Mouse (Mus musculus) heart, embryonic 10.5 days (tissue): ENCODE results near the gene Dnah17. TPM values are rescaled to one million over a fixed set of nuclear protein-coding genes. Genes with fewer than 3 reads are reported as not detected.

Experiments used
- DNase-seq: peaks from one replicate; pipeline ENCODE4 v3.0.0-alpha.2; 2017; ENCODE audit warnings: low spot score
- H3K27ac ChIP-seq: fragments of 300-500 bp; sonication (generic); 2 replicates; pipeline ENCODE4 v1.5.1; 2016; ENCODE audit warnings: mild to moderate bottlenecking
- H3K27me3 ChIP-seq: fragments of 300-500 bp; sonication (generic); 2 replicates; pipeline ENCODE4 v1.6.1; 2016; ENCODE audit warnings: mild to moderate bottlenecking; ENCODE audit not compliant: poor library complexity, insufficient read depth, severe bottlenecking
- H3K36me3 ChIP-seq: fragments of 300-500 bp; sonication (generic); 2 replicates; pipeline ENCODE4 v1.6.1; 2016; ENCODE audit warnings: mild to moderate bottlenecking, moderate library complexity
- H3K4me1 ChIP-seq: fragments of 300-500 bp; sonication (generic); 2 replicates; pipeline ENCODE4 v1.6.1; 2016; ENCODE audit warnings: mild to moderate bottlenecking
- H3K4me3 ChIP-seq: fragments of 300-500 bp; sonication (generic); 2 replicates; pipeline ENCODE4 v1.5.1; 2016; ENCODE audit warnings: mild to moderate bottlenecking, moderate library complexity
- H3K9me3 ChIP-seq: fragments of 300-500 bp; sonication (generic); 2 replicates; pipeline ENCODE4 v1.6.1; 2016; ENCODE audit warnings: mild to moderate bottlenecking, moderate library complexity
- WGBS: fragments of 180-500 bp; shearing (Covaris S2); methylation state at CpG from one replicate; pipeline ENCODE4 v1.1.7; 2016; 5-methylcytosine and 5-hydroxymethylcytosine counted together
- polyA plus RNA-seq: library from polyadenylated mRNA; unstranded; fragments of >200 nt; fragmentation: Nextera tagmentation; extraction: Ambion mirVana; gene quantifications from 2 replicates; pipeline ENCODE4 v1.2.1, GENCODE M21; 2016

The Dnah17 gene
- polyA plus RNA-seq, 1 experiment from 2014 or later = 0.14 TPM

DNA sequence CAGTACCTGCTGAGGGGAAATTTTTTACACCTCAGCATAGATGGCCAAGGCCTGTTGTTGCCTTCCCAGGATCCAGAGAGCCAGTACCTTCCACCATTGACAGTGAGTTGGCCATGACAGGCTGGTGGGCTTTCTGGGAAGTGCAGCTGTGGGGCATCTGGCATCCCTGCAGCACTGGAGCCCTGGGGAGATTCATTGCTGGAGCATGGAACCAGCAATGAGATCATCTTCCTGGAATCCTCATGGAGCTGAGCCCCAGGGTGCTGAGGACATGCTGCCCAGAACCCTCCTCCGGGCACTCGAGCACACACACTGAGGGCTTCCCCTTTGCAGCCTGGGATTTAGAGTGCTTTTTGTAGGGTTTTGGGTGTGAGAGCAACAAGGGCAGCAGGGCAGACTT, 135.2 kb downstream of the Dnah17 start:
- no peak for DNase-seq
- Histone ChIP-seq H3K27me3 (no peaks in the 10 kb centered on the region), H3K4me1 (peaks cover 88% of the 10 kb centered on the region), H3K9me3 (no peaks in the 10 kb centered on the region), H3K36me3 (peaks cover 16% of the 10 kb centered on the region), H3K27ac (peak overlapping the region; percentile 38; the same call in 1 of the 2 replicates), H3K4me3 (no peak overlapping the region)
- WGBS = 40% methylated on average over 2 of the region's 2 CpGs

GRCm38 (mm10) chr11:117994250-117995057, 136.0 kb downstream of the Dnah17 start:
- Histone ChIP-seq H3K27me3 (no peaks in the 10 kb centered on the region), H3K4me1 (peaks cover 88% of the 10 kb centered on the region), H3K4me3 (no peak overlapping the region), H3K9me3 (no peaks in the 10 kb centered on the region), H3K36me3 (peaks cover 10% of the 10 kb centered on the region; the same call in 1 of the 2 replicates), H3K27ac (peak overlapping the region; percentile 38)
- no peak for DNase-seq
- 65% methylated on average over 9 of the region's 9 CpGs for WGBS

- DNase-seq = no peak
- H3K4me1 ChIP-seq = peaks cover 80% of the 10 kb centered on the region
- H3K9me3 ChIP-seq = no peaks in the 10 kb centered on the region
- H3K27me3 ChIP-seq = no peaks in the 10 kb centered on the region
- peak overlapping the region; percentile 56 for H3K27ac ChIP-seq
- WGBS = 68% methylated on average over 14 of the region's 14 CpGs
- no peak overlapping the region for H3K4me3 ChIP-seq
- peaks cover 7% of the 10 kb centered on the region; the same call in 1 of the 2 replicates for H3K36me3 ChIP-seq
Measured at GRCm38 (mm10) chr11:117993190-117994175, 137.0 kb downstream of the Dnah17 start.

GRCm38 (mm10) chr11:117991502-117992470, 138.6 kb downstream of the Dnah17 start:
- H3K36me3 ChIP-seq = no peaks in the 10 kb centered on the region
- peak overlapping the region; percentile 16; the same call in 1 of the 2 replicates for H3K27ac ChIP-seq
- no peak for DNase-seq
- H3K4me3 ChIP-seq = no peak overlapping the region
- peaks cover 87% of the 10 kb centered on the region for H3K4me1 ChIP-seq
- 55% methylated on average over 9 of the region's 9 CpGs for WGBS
- no peaks in the 10 kb centered on the region for H3K27me3 ChIP-seq
- H3K9me3 ChIP-seq = no peaks in the 10 kb centered on the region

- DNase-seq = no peak
- Histone ChIP-seq H3K27ac (peak overlapping the region; percentile 37; the same call in 1 of the 2 replicates), H3K4me3 (peak overlapping the region; percentile 18; the same call in 1 of the 2 replicates), H3K27me3 (no peaks in the 10 kb centered on the region), H3K36me3 (no peaks in the 10 kb centered on the region), H3K9me3 (no peaks in the 10 kb centered on the region), H3K4me1 (peaks cover 76% of the 10 kb centered on the region)
- 49% methylated on average over 10 of the region's 10 CpGs for WGBS
Measured at GRCm38 (mm10) chr11:117989926-117990325, 140.5 kb downstream of the Dnah17 start.

DNA sequence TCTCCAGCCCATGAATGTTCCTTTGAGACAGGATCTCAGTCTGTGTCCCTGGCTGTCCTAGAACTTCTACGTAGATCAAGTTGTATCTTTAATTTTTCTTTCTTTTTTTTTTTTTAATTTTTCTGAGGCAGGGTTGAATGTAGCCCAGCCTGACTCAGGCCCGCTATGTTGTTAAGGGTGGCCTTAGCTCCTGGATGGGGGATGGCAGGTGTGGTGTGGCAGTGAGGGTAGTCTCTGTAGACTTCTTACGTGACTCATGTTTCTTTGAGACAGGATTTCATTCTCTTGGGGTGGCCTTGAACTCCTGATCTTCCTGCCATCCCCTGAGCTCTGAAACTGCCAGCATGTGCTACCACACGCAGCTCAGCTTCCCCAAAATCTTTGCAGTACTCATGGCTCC, 141.2 kb downstream of the Dnah17 start:
- Histone ChIP-seq H3K27ac (peak overlapping the region; percentile 37; the same call in 1 of the 2 replicates), H3K9me3 (no peaks in the 10 kb centered on the region), H3K4me1 (peaks cover 70% of the 10 kb centered on the region), H3K4me3 (no peak overlapping the region), H3K36me3 (no peaks in the 10 kb centered on the region), H3K27me3 (no peaks in the 10 kb centered on the region)
- no peak for DNase-seq
- 90% methylated on average over 4 of the region's 4 CpGs for WGBS

- 63% methylated on average over 4 of the region's 4 CpGs for WGBS
- Histone ChIP-seq H3K9me3 (no peaks in the 10 kb centered on the region), H3K27me3 (no peaks in the 10 kb centered on the region), H3K4me3 (peak overlapping the region; percentile 100), H3K4me1 (peaks cover 57% of the 10 kb centered on the region), H3K36me3 (no peaks in the 10 kb centered on the region), H3K27ac (no peak overlapping the region)
- DNase-seq = no peak
Measured at GRCm38 (mm10) chr11:117987968-117988367, 142.5 kb downstream of the Dnah17 start.

- Histone ChIP-seq H3K4me3 (peak overlapping the region; percentile 100), H3K9me3 (no peaks in the 10 kb centered on the region), H3K4me1 (peaks cover 53% of the 10 kb centered on the region), H3K27ac (peak overlapping the region; percentile 92), H3K27me3 (no peaks in the 10 kb centered on the region), H3K36me3 (no peaks in the 10 kb centered on the region)
- DNase-seq = no peak
- under 1% methylated on average over 32 of the region's 32 CpGs for WGBS
Measured at GRCm38 (mm10) chr11:117987032-117987451, 143.4 kb downstream of the Dnah17 start.

DNA sequence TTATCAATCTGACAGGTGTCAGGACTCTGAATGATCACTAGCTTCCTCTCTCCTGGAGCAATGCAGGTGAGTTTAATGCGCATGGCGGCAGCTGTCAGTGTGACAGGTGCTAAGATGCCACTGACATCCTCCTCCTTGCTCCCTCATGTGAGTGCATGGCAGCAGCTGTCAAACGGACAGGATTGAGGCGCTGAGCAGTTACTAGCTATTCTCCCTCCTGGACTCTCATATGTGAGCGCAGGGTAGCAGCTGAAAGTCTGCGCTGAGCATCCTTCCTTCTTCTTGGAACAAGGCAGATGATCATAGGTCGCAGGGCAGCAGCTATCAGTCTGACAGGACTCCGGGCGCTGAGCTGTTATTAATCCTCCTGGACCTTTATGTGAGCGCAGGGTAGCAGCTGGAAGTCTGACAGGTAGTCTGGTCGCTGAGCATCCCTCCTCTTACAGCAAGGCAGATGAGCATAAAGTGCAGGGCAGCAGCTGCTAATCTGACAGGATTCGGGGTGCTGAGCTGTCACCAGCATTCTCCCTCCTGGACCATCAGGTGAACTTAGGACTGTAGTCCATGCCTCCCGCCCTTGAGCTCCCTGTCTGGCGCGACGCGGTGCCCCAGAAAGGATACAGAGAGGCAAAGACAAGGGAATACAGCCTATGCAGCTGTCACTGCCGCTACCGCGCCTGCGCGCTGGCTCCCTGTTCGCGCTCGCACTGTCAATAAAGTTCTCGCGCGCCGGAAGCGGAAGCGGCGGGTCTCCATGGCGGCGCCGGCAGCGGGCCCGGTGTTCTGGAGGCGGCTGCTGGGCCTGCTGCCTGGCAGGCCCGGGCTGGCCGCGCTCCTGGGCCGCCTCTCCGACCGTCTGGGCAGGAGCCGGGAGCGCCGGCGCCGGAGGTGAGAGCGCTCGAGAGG, 144.1 kb downstream of the Dnah17 start, which contains the start of gene Pgs1:
Pgs1 (plus strand) TSS at position 167 of the 906 bp plus-strand sequence.
- no peaks in the 10 kb centered on the region for H3K9me3 ChIP-seq
- WGBS = 6% methylated on average over 51 of the region's 51 CpGs

DNA sequence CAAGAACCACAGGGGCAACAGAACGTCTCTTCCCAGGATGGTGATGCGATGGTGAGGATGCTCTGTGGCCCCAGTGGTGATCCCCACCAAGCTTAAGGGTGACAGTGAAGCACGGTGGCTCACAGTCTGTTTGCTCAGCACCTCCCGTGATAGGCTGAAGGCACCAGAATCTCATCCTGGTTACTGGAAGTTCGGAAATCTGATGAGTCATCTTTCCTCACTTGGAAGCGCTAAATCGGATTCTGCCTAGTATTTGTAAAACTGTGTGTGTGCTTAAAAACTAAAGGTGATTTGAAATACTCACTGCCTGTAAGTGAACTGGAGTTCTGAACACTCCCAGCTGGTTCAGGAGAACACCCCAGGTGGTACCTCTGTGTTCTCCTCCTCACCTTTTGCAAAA, 146.7 kb downstream of the Dnah17 start:
- WGBS = 59% methylated on average over 7 of the region's 7 CpGs

More for the DNA sequence above, 144.1 kb downstream of the Dnah17 start, which contains the start of gene Pgs1:
- Histone ChIP-seq H3K36me3 (no peaks in the 10 kb centered on the region), H3K27ac (peak within 1 kb of the TSS; percentile 92), H3K4me3 (peak within 1 kb of the TSS; percentile 100), H3K4me1 (peaks cover 46% of the 10 kb centered on the region), H3K27me3 (no peaks in the 10 kb centered on the region)
- DNase-seq = peak; percentile 94

GRCm38 (mm10) chr11:117982426-117982825, 148.0 kb downstream of the Dnah17 start:
- DNase-seq = no peak
- no peaks in the 10 kb centered on the region for H3K36me3 ChIP-seq
- peaks cover 14% of the 10 kb centered on the region for H3K4me1 ChIP-seq
- H3K27me3 ChIP-seq = no peaks in the 10 kb centered on the region
- no peaks in the 10 kb centered on the region for H3K9me3 ChIP-seq
- H3K27ac ChIP-seq = no peak overlapping the region
- 40% methylated on average over 5 of the region's 5 CpGs for WGBS
- H3K4me3 ChIP-seq = no peak overlapping the region

More for the DNA sequence above, 146.7 kb downstream of the Dnah17 start:
- no peaks in the 10 kb centered on the region for H3K27me3 ChIP-seq
- DNase-seq = no peak
- H3K4me3 ChIP-seq = no peak overlapping the region
- H3K4me1 ChIP-seq = peaks cover 25% of the 10 kb centered on the region
- no peaks in the 10 kb centered on the region for H3K9me3 ChIP-seq
- no peaks in the 10 kb centered on the region for H3K36me3 ChIP-seq
- H3K27ac ChIP-seq = no peak overlapping the region
